Mouse (Mus musculus) c-Kit-negative CD71-positive TER-119-positive erythroid progenitor cells, embryonic 14.5 days (primary cell): ENCODE data around the gene Bdh2.

ENCODE experiments used
- DNase-seq: peaks from one replicate; pipeline ENCODE4 v3.0.0-alpha.2; 2013; ENCODE audit warnings: low read depth, low spot score

Bdh2 gene

DNA sequence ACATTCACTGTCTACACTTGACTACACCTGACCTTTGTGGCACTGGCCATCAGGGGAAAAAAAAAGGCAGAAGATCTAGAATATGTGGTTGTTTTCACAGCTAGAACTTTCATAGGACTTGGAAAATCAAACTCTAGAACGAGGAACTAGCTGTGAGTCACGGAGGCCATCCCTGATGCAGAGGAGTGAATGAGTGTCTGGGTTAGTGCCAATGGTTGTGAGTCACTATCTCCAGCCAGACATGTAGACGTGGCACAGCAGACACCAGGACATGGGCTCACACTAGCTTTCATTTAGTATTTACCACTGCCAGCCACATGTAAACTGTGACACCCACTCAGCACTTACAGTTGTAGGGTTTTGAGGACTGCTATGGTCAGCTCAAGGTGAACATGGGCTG is 17.5 kb downstream of the Bdh2 start:
- DNase-seq = no peak

DNA sequence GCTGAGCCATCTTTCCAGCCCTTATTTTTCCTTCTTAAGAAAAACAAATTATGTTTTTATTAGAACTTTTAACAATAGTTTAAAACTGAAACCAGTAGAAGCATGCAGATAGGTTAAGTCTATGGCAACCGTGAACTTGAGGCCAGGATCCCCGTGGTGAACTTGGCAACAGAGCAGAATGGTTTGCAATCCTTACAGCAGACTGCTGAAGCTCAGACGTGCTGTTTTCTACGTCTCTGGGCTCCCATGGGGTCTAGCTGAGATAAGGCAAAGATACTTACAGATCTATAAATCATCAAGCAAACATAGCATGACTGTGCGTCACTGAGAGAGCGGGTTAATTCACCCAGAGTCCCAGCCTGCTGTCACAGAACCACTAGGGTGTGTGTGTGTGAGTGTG is 19.1 kb downstream of the Bdh2 start:
- DNase-seq = no peak

DNA sequence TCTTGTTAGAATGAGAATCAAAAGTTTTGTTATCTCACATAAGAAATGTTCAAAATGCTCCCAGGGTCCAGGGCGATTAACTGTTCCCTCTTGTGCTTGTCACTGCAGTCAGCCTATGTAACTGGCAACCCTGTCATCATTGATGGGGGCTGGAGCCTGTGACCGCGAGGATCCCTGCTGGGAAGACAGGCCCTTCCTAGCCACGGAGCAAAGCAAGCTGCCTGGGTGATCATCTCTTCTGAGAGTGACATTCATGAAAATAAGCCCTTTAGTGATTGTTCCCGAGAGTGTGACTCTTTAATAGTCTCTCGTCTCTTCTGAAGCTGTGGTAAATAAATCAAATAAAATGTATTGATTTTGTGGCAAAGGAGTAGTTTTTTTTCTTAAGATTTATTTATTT is 23.0 kb downstream of the Bdh2 start:
- no peak for DNase-seq

DNA sequence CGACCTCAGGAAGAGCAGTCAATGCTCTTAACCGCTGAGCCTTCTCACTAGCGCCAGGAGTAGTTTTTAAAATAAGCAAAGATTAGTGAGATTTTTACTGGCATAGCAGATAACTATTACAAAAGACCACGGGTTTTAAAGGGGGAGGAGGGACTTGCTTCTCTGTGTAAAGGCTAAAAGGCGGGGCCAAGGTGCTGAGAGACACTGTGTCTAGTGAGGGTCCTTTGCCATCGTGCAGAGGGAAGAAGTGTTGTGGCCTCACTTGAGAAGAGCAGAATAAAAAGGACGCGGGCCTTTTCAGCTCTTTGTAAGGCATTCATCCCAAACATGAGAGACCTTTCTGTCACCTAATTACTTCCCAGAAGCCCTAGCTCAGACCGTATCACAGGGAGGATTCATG is 23.5 kb downstream of the Bdh2 start:
- DNase-seq = no peak

DNA sequence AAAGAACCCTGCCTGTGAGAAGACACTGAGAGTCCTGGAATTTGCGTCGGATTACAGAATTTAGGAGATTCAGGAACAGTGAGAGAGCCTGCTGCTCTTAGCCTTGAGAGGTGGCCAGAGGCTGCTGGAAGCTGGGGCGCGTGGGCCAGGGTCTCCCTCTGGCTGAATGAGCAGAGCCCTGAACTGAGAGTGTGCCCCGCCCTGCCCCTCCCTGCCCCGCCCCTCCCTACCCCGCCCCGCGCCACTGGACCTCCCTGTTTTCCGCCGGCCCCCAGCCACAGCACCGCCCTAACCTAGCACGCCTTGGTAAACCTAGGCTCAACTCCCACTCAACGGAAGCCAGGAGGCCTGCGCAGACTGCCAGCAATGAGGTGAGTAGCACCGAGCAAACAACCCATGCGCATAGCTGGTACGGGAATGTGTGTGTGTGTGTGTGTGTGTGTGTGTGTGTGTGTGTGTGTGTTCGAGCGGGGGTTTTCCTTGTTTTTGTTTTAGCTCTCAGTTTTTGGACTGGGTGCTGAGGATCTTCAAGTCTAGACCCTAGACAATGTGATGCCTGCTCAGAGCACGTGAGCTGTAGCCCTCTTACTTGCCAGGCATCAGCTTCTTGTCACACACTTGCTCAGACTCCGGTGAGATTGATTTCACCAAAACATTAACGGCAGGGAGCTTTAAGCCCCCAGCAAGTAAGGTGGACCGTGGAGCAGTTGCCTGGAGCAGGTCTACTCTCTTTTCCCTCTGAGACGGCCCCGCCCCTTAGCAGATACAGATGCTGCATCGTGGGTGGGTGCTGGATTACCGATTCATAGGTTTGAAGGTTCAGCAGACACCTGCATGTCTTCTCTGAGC is 26.6 kb downstream of the Bdh2 start, which contains the start of gene Slc9b2:
Gene Slc9b2, plus strand, starts transcription at position 290 of the 849 bp plus-strand sequence.
- DNase-seq = no peak

DNA sequence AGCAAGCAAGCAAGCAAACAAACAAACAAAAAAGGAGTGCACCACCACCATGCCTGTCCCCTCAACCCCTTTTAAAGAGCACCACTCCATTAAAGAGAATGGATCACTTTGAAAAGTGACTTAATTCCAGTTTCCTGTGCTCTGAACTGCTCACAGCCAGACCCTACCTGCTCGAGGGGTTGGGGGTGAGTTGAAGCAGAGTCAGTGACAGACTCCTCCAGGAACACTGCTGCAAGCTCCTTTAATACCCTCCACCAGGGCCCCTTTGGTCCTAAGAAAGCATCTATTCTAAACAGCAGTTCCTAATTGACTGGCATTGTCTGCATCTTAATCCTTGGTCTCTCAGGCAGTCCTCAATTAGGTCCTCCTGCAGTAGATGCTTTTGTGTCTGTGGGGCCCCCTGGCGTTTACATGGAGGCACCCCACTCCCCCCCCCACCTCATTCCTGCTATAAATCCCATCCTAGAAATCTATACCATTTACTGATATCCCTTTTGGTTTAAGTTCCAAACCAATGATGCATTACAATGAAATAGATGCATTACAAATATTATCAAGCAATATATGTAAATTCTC is 32.0 kb downstream of the Bdh2 start:
- DNase-seq = no peak

DNA sequence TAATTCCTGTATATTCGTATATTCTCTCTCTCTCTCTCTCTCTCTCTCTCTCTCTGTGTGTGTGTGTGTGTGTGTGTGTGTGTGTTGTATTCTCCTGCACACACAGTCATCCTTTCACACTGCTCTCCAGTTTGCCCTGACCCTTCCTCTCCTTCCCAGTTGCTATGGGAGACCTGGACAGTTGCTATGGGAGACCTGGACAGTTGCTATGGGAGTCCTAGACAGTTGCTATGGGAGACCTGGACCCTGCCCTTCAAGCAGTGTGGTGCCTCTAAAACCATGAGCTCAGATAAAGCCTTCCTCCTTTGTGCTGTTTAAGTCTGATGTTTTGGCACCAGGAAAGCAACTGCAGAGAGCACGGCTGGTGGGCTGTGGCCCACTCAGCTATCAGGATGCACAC is 32.7 kb downstream of the Bdh2 start:
- DNase-seq = no peak

DNA sequence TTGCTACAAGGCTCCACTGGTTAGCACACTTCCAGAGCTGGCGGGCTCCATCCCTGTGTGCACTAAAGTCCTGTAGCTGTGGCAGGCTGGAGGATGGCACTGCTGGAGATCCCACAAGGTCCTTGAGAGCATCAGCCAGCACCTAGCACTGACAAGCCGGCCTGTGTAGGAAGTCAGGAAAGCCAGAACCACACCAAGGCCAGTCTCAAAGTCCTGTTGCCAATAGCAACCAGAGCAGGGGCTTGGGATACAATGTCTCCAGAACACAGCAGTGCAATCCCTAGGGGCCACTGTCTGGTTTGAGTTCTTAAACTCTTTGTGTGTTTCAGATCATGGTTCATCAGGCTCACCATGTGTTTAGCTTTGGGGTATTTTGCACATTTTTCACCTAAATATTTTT is 33.8 kb downstream of the Bdh2 start:
- no peak for DNase-seq

DNA sequence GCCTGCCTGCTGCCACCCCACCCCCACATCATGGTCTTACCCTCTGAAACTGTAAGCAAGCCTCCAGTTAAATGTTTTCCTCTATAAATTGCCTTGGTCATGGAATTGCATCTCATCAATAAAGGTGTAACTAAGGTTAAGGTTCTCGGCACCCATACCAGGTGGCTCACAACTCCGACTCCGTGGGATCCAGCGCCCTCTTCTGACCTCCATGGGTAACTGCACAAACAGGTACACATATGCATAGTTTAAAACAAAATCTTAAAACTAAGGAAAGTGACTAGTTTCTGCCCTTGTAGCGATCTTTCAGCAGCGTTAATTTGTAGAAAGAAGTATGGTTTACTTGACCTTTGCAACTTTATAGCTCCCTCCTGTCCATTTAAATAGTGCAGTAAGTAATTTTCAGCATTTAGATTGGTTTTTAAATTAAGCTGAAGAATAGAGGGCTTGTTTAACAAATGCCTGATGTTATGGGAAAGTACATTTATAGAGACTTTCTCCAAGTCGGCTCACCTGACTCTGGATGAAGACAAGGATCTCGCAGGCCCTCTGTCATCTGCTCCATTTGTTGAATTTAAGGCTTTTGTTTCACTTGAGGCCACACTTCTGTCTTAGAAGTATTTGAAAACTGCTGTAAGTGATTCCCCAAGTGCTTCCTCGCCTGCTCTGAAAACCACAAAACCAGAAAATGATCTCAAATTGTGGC is 34.9 kb downstream of the Bdh2 start:
- no peak for DNase-seq

DNA sequence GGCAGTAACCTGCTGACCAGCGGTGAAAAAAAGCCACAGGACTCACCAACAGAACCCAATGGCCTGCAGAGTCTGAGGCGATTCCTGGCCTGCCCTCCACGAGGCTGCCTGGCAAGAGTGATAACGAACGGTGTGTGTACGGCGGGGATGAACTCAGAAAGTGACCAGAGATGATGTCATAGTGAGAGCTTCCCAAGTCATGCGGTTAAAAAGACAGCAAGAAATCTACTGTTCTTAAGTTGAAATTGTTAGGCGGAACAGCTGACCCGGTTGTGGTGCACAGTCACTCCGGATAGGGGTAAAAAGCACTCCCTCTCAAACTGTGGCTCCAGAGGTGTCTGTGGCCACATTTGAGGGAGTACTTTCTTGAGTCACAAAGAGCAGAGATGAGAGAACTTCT is 37.3 kb downstream of the Bdh2 start:
- DNase-seq = no peak

DNA sequence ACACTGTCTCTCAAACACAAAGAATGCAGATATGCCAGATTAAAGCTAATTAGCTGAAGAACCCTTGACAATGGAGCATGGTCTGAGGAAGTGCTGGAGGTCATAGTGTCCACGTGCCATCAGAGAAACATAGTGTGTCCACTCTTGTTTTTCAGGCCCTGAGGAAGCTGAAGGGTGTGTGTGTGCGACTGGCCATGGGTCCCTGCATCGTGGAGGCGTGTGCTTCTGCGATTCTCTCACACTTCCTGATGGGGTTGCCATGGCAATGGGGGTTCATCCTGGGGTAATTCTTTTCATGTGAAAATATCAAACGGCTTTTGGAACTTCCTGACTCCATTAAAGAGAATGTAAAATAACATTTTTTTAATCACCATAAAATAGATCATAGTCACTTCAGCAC is 43.3 kb downstream of the Bdh2 start:
- DNase-seq = no peak

DNA sequence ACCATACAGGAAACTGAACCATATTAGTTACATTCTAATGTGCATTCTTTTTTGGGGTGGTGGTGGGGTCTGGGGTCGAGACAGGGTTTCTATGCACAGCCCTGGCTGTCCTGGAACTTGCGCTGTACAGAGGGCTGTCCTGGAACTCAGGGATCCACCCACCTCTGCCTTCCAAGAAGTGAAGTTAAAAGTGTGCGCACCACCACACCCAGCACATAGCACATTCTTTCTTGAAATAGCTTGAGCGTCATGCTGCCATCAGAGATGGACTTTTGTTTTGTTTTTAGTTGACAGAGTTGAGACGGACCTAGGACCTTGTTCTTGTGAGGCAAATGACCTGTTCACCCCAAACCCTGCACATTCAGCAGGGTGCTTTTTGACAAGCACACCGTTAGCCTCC is 46.2 kb downstream of the Bdh2 start:
- DNase-seq = no peak

DNA sequence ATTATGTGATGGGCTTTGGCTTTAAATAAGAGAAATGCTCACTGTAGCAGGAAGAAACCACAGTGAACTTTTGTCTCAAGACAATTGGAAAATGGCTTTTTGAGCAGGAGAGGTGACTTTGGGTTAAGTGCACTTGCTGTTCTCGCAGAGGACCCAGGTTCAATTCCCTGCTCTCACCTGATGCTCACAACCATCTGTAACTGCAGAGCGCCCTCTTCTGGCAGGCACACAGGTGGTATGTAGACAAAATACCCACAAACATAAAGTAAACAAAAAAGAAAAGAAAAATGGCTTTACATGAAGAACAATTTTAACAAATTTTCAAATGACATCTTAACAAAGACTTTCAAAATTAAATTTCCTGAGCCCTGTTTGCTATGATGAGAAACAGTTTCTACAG is 46.6 kb downstream of the Bdh2 start:
- DNase-seq = no peak

DNA sequence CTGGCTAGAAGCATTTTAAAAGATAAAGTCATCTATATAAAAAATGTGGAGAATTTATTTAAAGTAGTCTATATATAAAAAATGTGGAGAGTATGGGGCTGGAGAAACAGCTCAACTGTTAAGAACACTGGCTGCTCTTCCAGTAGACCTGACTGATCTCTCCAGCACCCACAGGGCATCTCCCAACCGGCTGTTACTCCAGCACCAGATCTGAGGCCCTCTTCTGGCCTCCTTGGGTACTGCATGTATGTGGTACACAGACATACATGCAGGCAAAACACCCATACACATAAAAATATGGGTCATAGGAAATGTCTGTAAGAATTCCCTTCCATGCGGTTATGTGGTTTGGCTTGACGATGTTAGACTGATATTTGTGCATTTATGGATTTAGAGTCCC is 47.5 kb downstream of the Bdh2 start:
- DNase-seq = peak; percentile 13

DNA sequence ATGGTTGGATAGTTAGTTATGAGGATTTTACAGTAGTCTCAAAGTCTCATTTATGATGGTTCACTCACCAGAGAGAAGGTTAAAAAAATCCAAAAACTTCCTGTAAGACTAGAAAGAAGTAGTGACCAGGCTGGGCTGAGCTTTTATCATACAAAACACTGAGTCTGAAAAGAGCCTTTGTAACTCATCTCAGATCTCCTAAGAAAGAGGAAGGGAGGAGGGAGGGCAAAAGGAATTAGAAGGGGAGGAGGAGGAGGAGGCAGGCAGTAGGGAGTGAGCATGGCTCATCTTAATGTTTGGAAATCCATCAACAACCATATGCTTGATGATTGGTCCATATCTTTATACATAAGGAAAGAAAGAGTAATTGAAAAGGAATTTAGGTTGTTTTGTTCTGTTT is 51.7 kb downstream of the Bdh2 start:
- DNase-seq = no peak

DNA sequence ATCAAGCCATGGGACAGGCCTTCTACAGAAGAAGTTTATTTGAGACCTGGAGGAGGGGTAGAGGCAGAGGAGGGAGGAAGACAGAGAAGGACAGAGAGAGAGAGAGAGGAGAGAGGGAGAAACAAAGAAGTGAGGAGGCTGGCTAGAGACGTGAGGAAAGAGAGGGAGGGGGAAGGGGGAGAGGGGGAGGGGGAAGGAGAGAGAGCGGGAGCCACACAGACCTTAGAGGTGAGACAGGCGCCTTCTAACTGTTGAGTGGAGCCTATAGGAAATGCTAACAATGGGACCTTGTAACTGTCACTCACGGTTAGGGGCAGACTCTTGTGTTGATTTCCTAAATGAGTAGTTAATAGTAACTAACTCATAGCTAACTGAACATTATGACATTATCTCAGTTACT is 52.7 kb downstream of the Bdh2 start:
- no peak for DNase-seq

DNA sequence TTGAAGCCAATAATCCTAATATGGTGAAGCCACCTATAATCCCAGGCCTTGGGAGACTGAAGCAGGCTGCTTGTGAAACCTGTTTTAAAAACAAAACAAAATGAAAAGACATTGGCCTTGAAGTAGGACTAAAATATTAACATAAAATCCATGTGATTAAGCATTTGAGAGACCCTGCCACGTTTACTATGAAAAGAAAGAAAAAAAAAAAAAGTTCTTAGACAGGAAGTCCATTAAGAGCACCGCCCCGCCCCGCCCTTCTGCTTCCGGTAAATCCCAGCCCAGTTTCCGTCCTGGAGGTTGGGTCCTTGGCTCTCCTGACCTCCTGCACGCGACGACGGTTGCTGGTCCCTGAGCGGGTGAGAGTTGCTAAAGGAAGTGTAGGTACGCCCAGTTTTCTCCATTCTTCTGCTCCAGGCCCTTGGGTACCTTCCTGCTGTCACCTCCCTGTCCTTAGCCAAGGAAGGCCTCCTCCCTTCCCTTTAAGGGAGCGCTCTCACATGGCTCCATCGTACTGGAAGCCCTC is 66.8 kb downstream of the Bdh2 start, which contains the start of gene Slc9b1:
Gene Slc9b1, plus strand, starts transcription at position 291 of the 526 bp plus-strand sequence.
- no peak for DNase-seq

DNA sequence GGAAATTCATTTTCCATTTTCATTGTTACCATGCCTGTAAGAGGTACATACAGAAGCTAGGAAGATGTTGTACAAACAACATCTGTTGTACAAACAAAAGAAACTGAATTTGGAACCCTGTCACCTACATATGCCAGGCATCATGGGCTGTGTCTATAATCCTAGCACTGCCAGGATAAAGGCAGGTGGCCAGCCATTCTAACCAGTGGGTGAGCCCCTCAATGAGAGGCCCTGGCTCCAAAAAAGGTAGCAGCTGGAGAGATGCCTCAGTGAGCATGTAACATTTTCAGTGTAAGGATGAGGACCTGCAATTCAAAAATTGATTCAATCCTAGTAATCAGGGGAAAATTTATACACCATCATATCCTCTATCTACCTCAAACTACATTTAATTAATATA is 68.0 kb downstream of the Bdh2 start:
- no peak for DNase-seq

DNA sequence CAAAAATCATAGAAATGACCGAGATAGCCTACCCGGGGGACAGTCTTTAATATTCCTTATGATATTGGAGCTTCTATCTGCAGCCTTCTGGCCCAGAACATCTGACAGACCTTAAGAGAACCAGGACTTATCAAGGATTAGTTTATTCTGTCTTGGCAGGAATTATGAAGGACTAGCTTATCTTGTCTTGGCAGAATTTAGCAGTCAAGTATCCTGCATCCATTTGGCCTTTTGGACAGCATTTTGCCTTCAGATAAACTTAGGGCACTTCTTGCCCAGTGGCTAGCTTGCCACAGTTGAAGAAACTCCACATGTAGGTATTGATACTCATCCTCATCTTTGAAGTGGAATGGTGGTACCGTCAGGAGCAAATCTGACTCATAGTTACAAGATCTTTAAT is 70.8 kb downstream of the Bdh2 start:
- DNase-seq = no peak
